Mouse (Mus musculus) adrenal gland, adult 8-10 months (tissue): Measurements from ENCODE around the gene Apob. TPM values are rescaled to one million over a fixed set of nuclear protein-coding genes. Genes with fewer than 3 reads are reported as not detected.
"Not testable (repeated sequence)": the region's sequence is repeated elsewhere in the genome, so short reads cannot be mapped to it uniquely, and the experiment has no call there.

Source experiments
- DNase-seq: peaks from one replicate; pipeline ENCODE4 v3.0.0; 2022
- total RNA-seq, 4 experiments: library from RNA; stranded (reverse); gene quantifications; 2 replicates each; pipeline ENCODE4 v1.2.4; 2022

Gene Apob
- 1 to 10 TPM in 2 of 4 experiments, under 1 TPM in 2; 0.03 to 1.4 (median 0.78) TPM for total RNA-seq

GRCm38 (mm10) chr12:7977466-7978189 is at the start of gene Apob:
Gene Apob, plus strand, starts transcription at chr12:7977648.
- DNase-seq = no peak

DNA sequence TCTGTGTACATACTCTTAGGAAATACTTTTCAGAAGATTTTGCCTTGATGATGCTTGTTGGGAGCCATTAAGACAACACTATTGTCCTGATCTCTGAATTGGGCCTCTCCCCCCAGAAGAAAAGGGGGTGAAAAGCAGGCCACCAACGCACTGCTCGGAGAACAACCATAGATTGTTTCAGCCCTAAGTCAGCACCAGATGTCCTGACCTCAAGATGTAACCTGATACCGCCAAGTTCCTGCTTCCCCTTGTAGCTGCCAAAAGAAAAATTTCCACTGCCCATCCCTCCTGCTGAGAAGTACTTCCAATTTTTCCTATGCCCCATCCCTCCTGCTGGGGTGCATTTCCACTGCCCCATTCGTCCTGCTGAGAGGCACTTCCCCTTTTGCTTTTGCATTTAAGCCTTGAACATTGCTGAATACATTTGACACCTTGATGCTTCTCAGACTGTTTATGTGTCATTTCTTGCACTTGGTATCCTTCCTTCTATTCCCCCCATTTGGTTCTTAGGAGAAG is 45.0 kb upstream of the Apob start:
- no peak for DNase-seq

- DNase-seq = no peak
Measured at GRCm38 (mm10) chr12:7950098-7950745, 27.2 kb upstream of the Apob start.

- DNase-seq = no peak
Measured at GRCm38 (mm10) chr12:7958851-7959250, 18.6 kb upstream of the Apob start.

DNA sequence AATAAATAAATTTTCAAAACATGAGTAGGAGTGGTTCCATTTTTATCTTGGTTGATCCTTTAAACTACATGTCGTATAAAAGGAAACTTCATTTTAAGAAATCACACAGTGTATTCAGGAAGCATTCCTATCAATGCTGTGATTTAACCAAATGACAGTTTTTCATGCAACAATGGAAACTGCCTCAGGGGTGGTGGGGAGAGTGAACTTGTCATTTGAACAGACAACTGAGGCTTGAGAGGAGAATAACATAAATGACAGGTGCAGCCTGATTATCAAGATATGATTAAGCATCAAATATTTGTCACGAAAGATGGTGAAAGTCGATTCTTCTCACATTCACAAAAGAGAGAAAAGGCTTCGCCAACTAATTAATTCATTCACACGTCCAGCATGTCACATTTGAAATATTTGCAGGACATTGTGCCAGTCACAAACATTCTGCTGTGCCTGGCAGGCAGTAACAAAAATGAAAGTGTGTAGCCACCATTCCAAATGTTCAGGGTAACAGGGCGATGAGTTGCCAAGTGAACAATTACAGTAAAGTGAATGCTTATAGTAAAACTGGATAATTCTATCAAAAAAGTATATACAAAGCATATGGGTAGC is 18.0 kb upstream of the Apob start:
- no peak for DNase-seq

- no peak for DNase-seq
Measured at GRCm38 (mm10) chr12:7962314-7962927, 15.0 kb upstream of the Apob start.

DNA sequence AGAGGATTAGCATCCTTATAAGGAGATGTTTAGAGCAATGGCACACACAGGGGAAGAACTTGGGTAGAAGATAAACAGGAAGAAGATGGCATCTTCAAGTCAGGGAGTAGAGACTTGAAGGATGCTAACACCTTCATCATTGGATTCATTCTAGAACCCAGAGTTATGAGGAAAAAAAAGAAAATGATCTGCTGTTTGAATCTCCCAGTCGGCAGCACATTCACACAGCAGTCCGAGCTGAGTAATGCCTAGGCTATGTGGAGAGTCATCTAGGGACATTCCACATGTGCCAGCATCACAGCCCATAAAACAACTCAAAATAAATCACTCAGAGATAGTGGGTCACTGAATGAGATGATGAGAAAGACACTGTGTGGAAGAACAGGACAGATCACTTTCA is 10.2 kb upstream of the Apob start:
- no peak for DNase-seq

- DNase-seq = no peak
Measured at GRCm38 (mm10) chr12:7970301-7970700, 7.1 kb upstream of the Apob start.

DNA sequence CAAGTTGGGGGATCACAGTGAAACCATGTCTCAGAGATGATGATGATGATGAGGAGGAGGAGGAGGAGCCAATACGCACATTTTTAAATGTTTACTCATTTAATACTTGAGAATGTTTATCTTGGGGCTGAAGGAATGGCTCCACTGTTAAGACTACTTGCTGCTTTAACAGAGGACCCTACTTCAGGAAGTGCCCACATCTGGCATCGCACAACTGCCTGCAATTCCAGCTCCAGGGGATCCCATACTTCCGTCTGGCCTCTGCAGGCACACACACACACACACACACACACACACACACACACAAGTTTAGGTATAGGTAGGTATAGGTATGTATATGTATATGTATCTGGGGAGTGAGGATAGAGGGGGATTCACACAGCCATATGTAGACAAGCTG is 6.6 kb upstream of the Apob start:
- no peak for DNase-seq

DNA sequence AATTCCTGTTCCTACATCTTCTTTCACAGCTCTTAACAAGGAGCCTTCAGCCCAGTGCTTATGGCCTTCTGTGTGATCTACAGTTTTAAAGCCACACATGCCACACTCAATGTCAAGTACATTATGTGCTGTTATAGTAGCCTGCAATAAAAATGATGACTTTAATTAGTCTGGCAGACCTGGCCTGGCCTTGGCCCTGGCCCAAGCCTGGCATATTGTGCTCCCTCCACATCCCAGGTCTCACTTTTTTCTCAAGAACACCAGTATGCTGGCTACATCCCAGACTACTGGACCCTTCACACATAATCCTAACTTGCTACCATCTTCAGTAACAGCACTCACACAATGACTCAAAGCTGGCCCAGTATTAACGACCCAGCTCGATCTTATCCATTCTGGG is 5.7 kb upstream of the Apob start:
- DNase-seq = no peak

GRCm38 (mm10) chr12:7973773-7974322 is 3.6 kb upstream of the Apob start:
- DNase-seq = no peak

DNA sequence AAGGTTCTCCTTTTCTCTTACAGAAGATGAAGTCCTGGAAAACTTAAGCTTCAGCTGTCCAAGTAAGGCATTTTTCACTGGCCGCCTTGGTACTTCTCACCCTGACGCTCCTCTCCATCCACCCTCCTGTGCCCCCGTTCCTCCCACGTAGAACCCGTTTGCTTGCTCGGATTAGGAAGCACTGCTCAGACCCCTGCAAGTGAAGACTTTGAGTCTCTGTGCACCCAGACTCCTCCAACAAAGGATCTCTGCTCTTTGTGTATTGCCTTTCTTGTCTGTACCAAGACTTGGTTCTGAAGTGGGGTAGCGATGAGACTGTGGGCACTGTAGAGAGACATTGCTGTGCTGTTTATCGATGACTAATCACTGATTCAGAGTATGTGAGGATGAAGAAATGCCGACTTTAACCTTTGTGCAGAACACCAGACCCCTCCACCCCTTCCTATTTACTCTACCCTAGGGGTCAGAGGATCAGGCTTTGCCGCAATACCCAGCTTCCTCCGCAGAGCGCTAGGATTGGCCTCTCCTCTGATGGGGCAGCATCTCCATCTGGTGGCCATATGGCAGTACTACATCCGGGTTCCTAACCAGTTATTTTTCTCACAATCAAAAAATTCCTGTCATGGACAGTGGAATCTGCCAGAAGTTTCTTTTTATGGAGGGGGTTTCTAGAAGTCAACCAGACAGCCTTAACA is 889 bp downstream of the Apob start:
- DNase-seq = peak; percentile 22

GRCm38 (mm10) chr12:7984411-7984810 is 7.0 kb downstream of the Apob start:
- no peak for DNase-seq

GRCm38 (mm10) chr12:7990804-7991203 is 13.4 kb downstream of the Apob start:
- peak; percentile 9 for DNase-seq

DNA sequence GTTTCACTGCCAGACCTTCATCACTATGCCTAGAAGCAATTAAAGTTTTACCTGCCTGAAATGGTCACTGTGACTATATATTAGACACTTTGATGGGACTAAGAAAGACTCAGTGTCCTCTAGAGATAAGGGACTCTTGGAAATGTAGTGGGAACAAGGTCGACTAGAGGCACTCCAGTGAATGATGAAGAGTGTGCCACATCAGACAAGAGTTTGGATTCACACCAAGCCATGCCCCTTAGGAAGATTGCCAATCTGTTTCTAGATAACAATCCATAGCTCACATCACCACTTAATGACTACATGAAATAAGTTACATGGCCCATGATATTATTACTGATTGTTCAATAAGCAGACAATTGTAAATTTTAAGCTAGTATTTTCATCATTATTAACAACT is 14.1 kb downstream of the Apob start:
- DNase-seq = no peak

- DNase-seq = no peak
Measured at GRCm38 (mm10) chr12:8020931-8021330, 43.5 kb downstream of the Apob start.

DNA sequence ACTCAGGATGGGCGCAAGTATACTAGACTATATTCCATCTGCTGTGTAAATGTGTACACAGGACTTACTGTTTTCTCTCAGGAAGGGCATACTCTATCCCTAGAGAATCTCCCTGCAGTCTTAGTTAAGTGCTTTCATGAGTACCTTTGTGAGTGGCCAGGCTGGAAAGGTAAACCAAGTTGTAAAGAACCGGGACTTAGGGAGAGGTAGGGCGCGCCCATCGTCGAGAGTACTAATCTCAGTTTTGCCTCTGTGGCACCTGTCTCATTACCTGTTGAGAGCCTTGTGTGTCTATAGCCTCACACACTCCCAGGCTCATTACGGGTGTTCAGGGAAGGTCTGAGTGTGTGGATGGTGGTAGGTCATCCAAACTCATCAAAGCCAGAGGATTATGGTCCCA is 52.1 kb downstream of the Apob start:
- no peak for DNase-seq

GRCm38 (mm10) chr12:8030057-8030456 is 52.6 kb downstream of the Apob start:
- no peak for DNase-seq

GRCm38 (mm10) chr12:8031169-8031568 is 53.7 kb downstream of the Apob start:
- DNase-seq = not testable (repeated sequence)

DNA sequence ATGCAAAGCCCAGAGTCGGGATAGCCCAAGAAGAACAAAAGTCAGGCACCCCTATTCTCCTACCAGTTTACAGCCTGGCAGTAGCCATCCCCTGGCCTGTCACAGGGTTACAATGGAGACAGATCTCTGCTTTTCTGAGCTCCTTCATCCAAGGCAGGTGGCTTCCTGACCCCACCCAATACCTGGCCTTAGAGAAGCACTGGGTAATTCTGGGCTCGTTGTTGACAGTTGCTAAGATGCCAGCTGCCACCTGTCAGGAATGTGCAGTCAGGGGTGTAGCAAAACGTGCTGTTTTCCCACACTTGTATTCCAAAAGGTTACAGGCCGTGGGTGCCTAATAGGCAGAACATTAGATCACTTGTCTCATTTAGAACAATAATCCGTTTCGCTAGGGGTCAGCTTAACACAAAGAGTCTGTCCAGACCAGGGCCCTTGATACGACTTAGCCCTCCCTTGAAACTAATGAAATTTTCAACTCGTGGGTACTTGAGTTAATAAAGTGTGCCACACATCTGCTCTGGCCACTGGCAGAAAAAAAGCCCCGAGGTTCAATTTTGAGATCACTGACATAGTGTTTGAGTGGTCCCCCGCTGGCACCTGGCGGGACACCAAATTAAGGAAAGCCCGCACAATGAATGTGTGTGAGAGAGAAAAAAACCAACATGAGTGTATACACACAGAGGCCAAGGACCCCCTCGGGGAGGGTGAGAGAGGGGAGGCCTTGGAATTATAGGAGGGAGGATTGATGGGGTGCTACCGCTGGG is 54.3 kb downstream of the Apob start:
- no peak for DNase-seq

DNA sequence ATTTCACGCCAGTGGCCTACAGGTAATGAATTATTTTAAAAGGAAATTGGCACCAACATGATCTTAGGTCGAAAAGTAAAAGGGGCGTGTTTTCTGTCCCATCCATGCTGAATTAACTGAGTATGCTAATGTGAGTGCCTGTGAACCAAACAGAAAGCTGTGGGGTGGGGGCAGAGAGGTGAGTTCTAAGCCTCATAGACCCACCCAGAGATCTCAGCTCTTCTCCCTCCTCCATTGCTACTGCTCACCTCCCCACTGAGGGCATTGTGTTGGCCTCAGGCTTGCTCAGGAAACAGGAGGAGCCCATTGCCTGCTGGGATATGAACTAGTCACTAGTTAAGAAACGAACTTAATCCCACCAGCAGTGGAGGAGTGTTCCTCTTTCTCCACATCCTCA is 54.9 kb downstream of the Apob start:
- DNase-seq = no peak
